Mouse (Mus musculus) midbrain, embryonic 13.5 days (tissue): ENCODE data around the gene Col6a4. TPM values are rescaled to one million over a fixed set of nuclear protein-coding genes. Genes with fewer than 3 reads are reported as not detected.

ENCODE experiments used
- ATAC-seq: fragments of 200-750 bp; cut with Nextera tagmentation; 2 replicates; pipeline ENCODE4 v1.8.0; 2017; ENCODE audit warnings: mild to moderate bottlenecking, moderate TSS enrichment, moderate library complexity
- H3K27ac ChIP-seq: fragments of 300-500 bp; sonication (generic); 2 replicates; pipeline ENCODE4 v1.5.1; 2015; ENCODE audit warnings: inconsistent platforms, mild to moderate bottlenecking, moderate library complexity
- H3K27me3 ChIP-seq: fragments of 300-500 bp; sonication (generic); 2 replicates; pipeline ENCODE4 v1.6.1; 2015; ENCODE audit warnings: mild to moderate bottlenecking, inconsistent platforms
- H3K36me3 ChIP-seq: fragments of 300-500 bp; sonication (generic); 2 replicates; pipeline ENCODE4 v1.6.1; 2015; ENCODE audit warnings: mild to moderate bottlenecking, inconsistent platforms
- H3K4me1 ChIP-seq: fragments of 300-500 bp; sonication (generic); replicated peaks from 2 replicates; pipeline ENCODE4 v1.6.1; 2015; ENCODE audit warnings: inconsistent platforms
- H3K4me2 ChIP-seq: fragments of 300-500 bp; sonication (generic); replicated peaks from 2 replicates; pipeline ENCODE4 v1.6.1; 2015; ENCODE audit warnings: moderate library complexity, mild to moderate bottlenecking, inconsistent platforms
- H3K4me3 ChIP-seq: fragments of 300-500 bp; sonication (generic); replicated peaks from 2 replicates; pipeline ENCODE4 v1.5.1; 2015; ENCODE audit warnings: mild to moderate bottlenecking, inconsistent platforms
- H3K9ac ChIP-seq: fragments of 300-500 bp; sonication (generic); replicated peaks from 2 replicates; pipeline ENCODE4 v1.6.1; 2015; ENCODE audit warnings: mild to moderate bottlenecking, inconsistent platforms
- H3K9me3 ChIP-seq: fragments of 300-500 bp; sonication (generic); 2 replicates; pipeline ENCODE4 v1.6.1; 2016; ENCODE audit warnings: mild to moderate bottlenecking, inconsistent platforms
- WGBS: fragments of 180-500 bp; shearing (Covaris S2); methylation state at CpG from one replicate; pipeline ENCODE4 v1.1.7; 2015; 5-methylcytosine and 5-hydroxymethylcytosine counted together
- polyA plus RNA-seq: library from polyadenylated mRNA; unstranded; fragments of >200 nt; fragmentation: Nextera tagmentation; extraction: Ambion mirVana; gene quantifications from 2 replicates; pipeline ENCODE4 v1.2.1, GENCODE M21; 2015

The Col6a4 gene
- polyA plus RNA-seq, 1 experiment from 2014 or later: 0.28 TPM

DNA sequence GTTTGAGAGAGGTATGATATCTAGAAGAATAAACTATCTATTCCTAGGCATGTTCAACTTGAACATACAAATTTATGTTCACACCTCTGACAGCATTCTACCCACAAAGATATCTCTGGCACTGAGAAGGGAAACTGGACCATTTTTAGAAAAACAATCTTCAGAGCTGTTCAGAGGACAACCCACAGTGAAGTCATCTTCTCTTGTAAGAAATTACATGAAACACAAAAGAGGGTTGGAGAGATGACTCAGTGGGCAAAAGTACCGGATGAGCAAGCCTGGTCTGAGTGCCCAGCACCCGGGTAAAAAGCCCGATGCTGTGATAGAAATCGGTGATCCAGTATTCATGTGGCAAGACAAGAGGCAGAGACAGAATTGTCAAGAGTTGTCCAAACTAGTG, 43.1 kb downstream of the Col6a4 start:
- Histone ChIP-seq H3K4me3 (no peak overlapping the region), H3K4me2 (no peak overlapping the region), H3K27me3 (no peaks in the 10 kb centered on the region), H3K9me3 (no peaks in the 10 kb centered on the region), H3K4me1 (no peaks in the 10 kb centered on the region), H3K36me3 (no peaks in the 10 kb centered on the region), H3K27ac (no peak overlapping the region), H3K9ac (no peak overlapping the region)
- WGBS: 94% methylated on average over 4 of the region's 4 CpGs
- no peak for ATAC-seq

DNA sequence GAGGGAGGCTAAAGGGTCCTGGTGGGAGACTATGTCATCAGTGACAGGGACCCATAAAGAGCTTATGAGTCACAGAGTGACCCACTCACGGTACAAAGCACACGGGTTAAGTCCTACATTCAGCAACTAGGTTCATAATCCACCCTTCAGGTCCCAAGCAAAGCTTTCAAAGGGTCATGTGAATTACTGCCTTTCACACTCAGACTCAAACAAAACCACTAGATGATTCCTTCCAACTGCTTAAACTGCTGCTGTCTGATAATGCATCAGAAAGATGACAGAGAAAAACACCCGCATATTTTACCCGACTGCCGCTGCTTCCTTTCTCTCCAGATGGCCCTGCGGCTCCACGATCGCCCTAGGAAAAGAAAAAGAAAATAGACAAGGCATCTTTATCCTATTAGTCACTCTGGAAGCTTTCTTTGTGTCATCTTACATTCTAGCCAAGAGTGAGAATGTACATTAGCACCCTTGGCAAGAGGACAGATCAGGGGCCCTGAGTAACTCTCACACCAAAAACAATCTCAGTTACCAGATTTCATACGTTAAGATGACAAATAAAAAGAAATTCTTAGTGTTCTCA, 52.6 kb downstream of the Col6a4 start:
- Histone ChIP-seq H3K9ac (no peak overlapping the region), H3K4me2 (no peak overlapping the region), H3K4me3 (no peak overlapping the region), H3K4me1 (peaks cover 10% of the 10 kb centered on the region), H3K9me3 (no peaks in the 10 kb centered on the region), H3K27me3 (no peaks in the 10 kb centered on the region), H3K27ac (no peak overlapping the region), H3K36me3 (no peaks in the 10 kb centered on the region)
- whole genome bisulfite sequencing: 42% methylated on average over 9 of the region's 9 CpGs
- no peak for ATAC-seq

DNA sequence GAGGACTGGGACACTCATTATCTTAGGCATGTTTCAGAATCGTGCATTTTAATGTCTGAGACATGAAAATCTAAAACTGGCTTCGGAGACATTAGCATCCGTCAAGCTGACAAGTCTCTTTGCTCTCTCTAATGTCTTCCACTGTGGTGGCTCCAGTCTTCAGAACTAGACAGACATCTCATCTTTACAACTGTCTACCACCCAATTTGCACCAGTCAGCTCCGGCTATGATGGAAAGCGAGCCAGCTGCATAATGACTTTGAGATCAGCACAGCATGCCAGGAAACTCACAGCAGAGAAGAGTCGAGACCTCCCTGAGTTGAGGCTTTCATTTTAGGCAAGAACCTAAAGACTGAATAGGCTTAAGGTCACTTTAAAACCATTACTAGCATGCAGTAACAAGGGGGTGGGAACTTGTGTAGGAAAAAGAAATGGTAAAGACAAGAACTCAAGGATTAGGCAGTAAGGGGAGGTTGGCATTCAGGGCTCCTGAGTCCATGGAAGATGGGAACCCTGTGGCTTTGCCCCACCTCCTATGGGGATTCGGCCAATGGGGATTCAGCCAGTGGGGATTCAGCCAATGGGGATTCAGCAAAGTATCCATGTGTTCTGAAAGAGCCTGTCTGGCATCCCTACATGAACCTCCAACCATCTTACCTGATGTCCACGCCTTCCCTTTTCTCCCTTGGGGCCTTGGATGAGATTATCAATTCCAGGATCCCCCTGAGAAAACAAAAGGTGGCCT, 56.5 kb downstream of the Col6a4 start:
- H3K36me3 ChIP-seq: no peaks in the 10 kb centered on the region
- no peaks in the 10 kb centered on the region for H3K9me3 ChIP-seq
- peaks cover 10% of the 10 kb centered on the region for H3K4me1 ChIP-seq
- no peak overlapping the region for H3K4me2 ChIP-seq
- no peaks in the 10 kb centered on the region for H3K27me3 ChIP-seq
- H3K27ac ChIP-seq: no peak overlapping the region
- H3K4me3 ChIP-seq: no peak overlapping the region
- no peak for ATAC-seq
- no peak overlapping the region for H3K9ac ChIP-seq
- 72% methylated on average over 8 of the region's 8 CpGs for WGBS

DNA sequence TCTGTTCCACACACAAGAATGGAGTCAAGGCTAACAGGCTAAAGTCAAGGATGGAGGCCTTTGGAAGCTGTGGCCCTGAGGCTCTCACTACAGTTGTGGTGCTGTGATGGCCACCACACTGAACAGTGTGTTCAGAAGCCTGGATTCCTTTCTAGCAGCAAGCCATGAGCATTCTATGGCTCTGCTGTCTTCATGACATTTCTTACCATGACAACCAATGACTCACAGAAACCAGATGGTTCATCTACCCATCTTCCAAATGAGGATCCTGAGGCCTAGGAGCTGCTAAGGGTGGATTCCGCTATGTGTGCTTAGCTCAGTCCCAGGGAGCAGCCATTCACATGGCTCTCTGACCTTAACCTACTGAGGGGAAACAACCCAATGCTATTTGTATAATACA, 57.3 kb downstream of the Col6a4 start:
- H3K27me3 ChIP-seq: no peaks in the 10 kb centered on the region
- H3K27ac ChIP-seq: no peak overlapping the region
- ATAC-seq: no peak
- H3K9me3 ChIP-seq: no peaks in the 10 kb centered on the region
- H3K4me3 ChIP-seq: no peak overlapping the region
- 0 out of 2 replicates have a peak, but pooled peaks cover 5% of the 10 kb centered on the region for H3K4me1 ChIP-seq
- H3K36me3 ChIP-seq: no peaks in the 10 kb centered on the region
- H3K9ac ChIP-seq: no peak overlapping the region
- 74% methylated on average over 1 of the region's 1 CpGs for WGBS
- no peak overlapping the region for H3K4me2 ChIP-seq

DNA sequence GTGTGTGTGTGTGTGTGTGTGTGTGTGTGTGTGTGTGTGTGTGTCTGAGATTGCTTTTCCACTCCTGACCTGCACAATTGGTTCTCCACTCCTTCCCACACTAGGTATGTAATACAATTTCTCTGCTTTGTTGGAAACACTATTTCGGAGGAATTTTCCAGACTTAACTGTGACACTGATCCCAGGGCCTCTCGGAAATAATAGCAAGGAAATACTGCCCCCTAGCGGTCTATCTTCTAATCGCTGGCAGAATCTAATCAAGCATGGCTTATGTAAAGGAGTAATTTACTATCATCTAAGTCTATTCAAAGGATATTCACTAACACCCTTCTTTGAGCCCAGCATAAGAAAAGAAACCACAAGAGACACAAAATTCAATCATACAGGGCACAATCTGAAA, 57.7 kb downstream of the Col6a4 start:
- H3K9ac ChIP-seq: no peak overlapping the region
- H3K27me3 ChIP-seq: no peaks in the 10 kb centered on the region
- H3K9me3 ChIP-seq: no peaks in the 10 kb centered on the region
- H3K4me1 ChIP-seq: 0 out of 2 replicates have a peak, but pooled peaks cover 1% of the 10 kb centered on the region
- ATAC-seq: no peak
- WGBS: 7% methylated on average over 4 of the region's 4 CpGs
- H3K4me2 ChIP-seq: no peak overlapping the region
- H3K27ac ChIP-seq: no peak overlapping the region
- no peaks in the 10 kb centered on the region for H3K36me3 ChIP-seq
- no peak overlapping the region for H3K4me3 ChIP-seq

DNA sequence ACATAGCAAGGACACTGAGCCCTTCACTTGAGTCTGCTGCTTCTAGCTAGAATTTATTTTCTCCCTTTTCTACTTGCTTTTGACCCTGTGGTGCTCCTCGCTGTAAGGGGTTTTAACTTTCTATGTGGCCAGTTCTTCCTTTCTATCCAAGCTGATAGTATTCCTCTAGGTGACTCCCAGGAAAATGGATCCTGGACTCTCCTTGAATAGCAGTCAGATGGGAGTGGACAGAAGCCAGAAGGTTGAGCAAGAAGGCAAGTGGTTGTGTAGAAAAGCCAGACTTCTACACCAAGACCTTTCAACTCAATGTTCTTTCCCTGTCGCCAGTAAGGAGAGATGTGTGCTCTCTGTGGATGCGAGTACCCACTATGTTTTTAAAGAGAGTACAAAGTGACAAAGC, 80.9 kb downstream of the Col6a4 start:
- 88% methylated on average over 3 of the region's 3 CpGs for WGBS
- no peaks in the 10 kb centered on the region for H3K36me3 ChIP-seq
- H3K9ac ChIP-seq: no peak overlapping the region
- no peaks in the 10 kb centered on the region for H3K4me1 ChIP-seq
- no peaks in the 10 kb centered on the region for H3K9me3 ChIP-seq
- H3K27me3 ChIP-seq: no peaks in the 10 kb centered on the region
- H3K4me2 ChIP-seq: no peak overlapping the region
- no peak overlapping the region for H3K27ac ChIP-seq
- H3K4me3 ChIP-seq: no peak overlapping the region
- no peak for ATAC-seq

DNA sequence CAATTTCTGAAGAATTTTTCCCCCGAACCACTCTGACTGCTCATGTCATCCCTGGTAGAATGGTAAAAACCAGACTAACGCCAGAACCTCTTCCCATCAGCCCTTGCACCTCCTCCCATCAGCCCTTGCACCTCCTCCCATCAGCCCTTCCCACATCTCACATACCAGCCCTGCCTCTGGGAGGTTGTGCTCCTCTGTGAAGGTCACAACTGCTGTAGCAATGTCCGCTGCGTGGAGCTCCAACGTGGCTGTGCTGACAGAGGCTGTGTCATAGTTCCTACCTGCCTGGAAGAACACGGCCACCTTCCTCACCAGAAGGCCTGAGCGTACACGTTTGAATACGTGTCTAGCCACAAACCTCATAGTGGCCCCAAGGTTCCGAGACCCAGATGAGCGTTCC, 83.4 kb downstream of the Col6a4 start:
- ATAC-seq: no peak

DNA sequence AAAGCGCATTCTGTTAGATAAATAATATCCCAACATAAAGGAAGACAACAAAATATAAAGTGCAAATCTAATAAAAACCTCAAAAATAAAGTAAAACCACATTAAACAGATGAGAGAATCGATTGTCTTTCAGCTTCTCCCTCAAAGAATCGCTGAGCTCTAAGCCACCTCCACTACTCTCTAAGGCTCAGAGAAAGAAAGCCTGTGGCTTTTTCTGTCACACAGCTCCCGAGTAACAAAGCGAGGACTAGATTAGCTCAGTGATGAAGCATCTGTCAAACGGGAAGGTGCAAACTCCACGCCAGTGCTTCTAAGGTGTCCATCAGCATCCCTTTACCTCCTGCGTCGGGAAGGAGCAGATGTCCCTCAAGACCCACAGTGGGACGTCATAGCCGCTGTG, 98.6 kb downstream of the Col6a4 start:
- 64% methylated on average over 11 of the region's 11 CpGs for WGBS
- Histone ChIP-seq H3K4me1 (no peaks in the 10 kb centered on the region), H3K9ac (no peak overlapping the region), H3K9me3 (no peaks in the 10 kb centered on the region), H3K27ac (no peak overlapping the region), H3K27me3 (no peaks in the 10 kb centered on the region), H3K36me3 (no peaks in the 10 kb centered on the region), H3K4me2 (no peak overlapping the region), H3K4me3 (no peak overlapping the region)
- no peak for ATAC-seq

More for the DNA sequence above, 83.4 kb downstream of the Col6a4 start:
- Histone ChIP-seq H3K27me3 (no peaks in the 10 kb centered on the region), H3K36me3 (no peaks in the 10 kb centered on the region), H3K4me3 (no peak overlapping the region), H3K9ac (no peak overlapping the region), H3K4me2 (no peak overlapping the region), H3K9me3 (no peaks in the 10 kb centered on the region), H3K27ac (no peak overlapping the region), H3K4me1 (no peaks in the 10 kb centered on the region)
- 92% methylated on average over 11 of the region's 11 CpGs for WGBS

DNA sequence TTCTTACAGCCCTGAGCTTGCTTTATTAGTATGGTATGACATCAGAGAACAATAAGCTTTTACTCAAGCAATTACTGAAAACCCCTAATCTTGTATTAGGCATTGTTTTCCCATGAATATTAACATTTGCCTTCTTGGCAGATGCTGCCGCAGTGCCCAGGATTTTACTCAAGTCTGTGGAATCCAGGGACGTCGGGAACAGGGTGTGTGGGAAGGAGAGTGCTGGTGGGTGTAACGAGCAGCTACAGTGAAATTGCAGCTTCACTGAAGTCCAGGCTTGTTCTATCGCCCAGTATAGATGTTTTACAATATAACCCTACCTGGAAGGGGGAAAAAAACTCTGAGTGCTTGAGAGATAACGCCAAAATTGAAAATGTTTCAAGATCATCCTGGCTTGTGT, 104.2 kb downstream of the Col6a4 start:
- no peaks in the 10 kb centered on the region for H3K4me1 ChIP-seq
- H3K27me3 ChIP-seq: no peaks in the 10 kb centered on the region
- H3K9ac ChIP-seq: no peak overlapping the region
- H3K9me3 ChIP-seq: no peaks in the 10 kb centered on the region
- ATAC-seq: no peak
- H3K4me2 ChIP-seq: no peak overlapping the region
- WGBS: 71% methylated on average over 6 of the region's 6 CpGs
- H3K36me3 ChIP-seq: no peaks in the 10 kb centered on the region
- H3K4me3 ChIP-seq: no peak overlapping the region
- H3K27ac ChIP-seq: no peak overlapping the region

DNA sequence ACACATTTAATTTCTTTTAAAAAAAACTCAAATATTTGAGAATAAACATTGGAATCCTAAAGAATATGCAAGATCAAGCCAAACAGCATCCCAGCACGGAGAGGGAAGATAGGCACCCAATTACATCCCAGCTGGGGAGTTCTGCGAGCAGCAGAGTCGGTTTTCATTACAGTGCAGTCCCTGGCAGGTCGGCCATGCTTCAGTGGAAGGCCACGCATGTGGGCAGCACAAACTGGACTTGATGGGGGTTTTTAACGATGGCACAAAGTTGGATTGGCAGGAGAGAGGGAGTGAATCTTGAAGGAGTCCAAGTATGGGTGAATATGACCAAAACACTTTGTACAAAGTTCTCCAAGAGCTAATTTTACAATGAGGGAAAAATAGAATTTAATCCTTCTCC, 106.5 kb downstream of the Col6a4 start:
- H3K36me3 ChIP-seq: no peaks in the 10 kb centered on the region
- peaks cover 4% of the 10 kb centered on the region for H3K4me1 ChIP-seq
- no peak overlapping the region for H3K4me2 ChIP-seq
- no peak overlapping the region for H3K27ac ChIP-seq
- ATAC-seq: no peak
- H3K9me3 ChIP-seq: no peaks in the 10 kb centered on the region
- H3K27me3 ChIP-seq: no peaks in the 10 kb centered on the region
- H3K9ac ChIP-seq: no peak overlapping the region
- no peak overlapping the region for H3K4me3 ChIP-seq
- 81% methylated on average over 6 of the region's 6 CpGs for WGBS

DNA sequence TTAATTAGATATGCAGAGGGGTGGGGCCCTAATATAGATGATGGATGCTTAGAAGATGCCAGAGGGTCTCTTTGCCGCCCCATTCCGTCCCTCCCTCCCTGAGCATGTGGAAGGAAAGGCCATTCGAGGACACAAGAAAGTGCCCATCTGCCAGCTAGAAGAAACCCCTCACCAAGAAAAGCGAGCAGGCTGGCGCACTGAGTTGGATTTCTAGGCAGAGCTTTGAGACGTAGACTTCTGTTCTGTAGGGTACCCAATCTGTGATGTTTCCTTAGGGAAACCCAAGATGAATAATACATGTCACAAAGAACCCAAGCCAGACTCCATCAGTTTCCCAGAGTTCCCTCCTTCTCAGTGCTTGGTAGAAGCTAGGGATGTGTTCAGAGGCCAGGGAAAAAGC, 107.1 kb downstream of the Col6a4 start:
- H3K9ac ChIP-seq: no peak overlapping the region
- H3K27ac ChIP-seq: no peak overlapping the region
- H3K4me1 ChIP-seq: peaks cover 11% of the 10 kb centered on the region
- no peak for ATAC-seq
- H3K4me3 ChIP-seq: no peak overlapping the region
- 86% methylated on average over 6 of the region's 6 CpGs for WGBS
- no peaks in the 10 kb centered on the region for H3K27me3 ChIP-seq
- no peak overlapping the region for H3K4me2 ChIP-seq
- H3K36me3 ChIP-seq: no peaks in the 10 kb centered on the region
- no peaks in the 10 kb centered on the region for H3K9me3 ChIP-seq

DNA sequence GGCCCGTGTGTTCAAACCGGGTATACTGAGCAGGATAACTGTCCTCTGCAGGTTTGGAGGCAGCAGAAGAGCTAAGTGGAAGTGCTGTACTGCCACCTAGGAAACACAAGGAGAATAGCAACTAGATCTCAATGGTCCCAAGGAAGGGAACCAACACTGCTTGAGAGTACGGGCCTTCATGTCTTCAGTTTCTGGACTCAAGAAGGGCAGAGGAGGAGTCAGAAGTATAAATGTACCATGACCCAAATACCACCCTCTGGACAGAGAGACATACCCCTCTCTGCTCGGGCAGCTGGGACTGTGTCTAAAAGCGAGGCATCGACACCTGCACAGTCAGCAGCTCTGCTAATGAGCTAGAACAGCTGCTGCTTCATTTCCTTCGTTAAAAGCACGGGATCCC, 108.5 kb downstream of the Col6a4 start:
- peaks cover 15% of the 10 kb centered on the region for H3K4me1 ChIP-seq
- ATAC-seq: no peak

More for the DNA sequence above, 108.5 kb downstream of the Col6a4 start:
- no peak overlapping the region for H3K27ac ChIP-seq
- H3K27me3 ChIP-seq: no peaks in the 10 kb centered on the region
- H3K9ac ChIP-seq: no peak overlapping the region
- no peak overlapping the region for H3K4me3 ChIP-seq
- no peak overlapping the region for H3K4me2 ChIP-seq
- WGBS: 69% methylated on average over 8 of the region's 8 CpGs
- no peaks in the 10 kb centered on the region for H3K36me3 ChIP-seq
- no peaks in the 10 kb centered on the region for H3K9me3 ChIP-seq
